Comparison of ENCODE assay signal across 10 mouse cellular contexts in genomic region chr12:81105721-81106633, GRCm38 (mm10).
DNase-seq lines count a peak whose midpoint lies in the region; ATAC-seq and TF ChIP-seq lines count a peak whose summit lies in the region.
"Had no signal": no experiment of that assay in that cellular context is flagged by ENCODE, and none has a peak within 500 bp of the region (broad histone marks: within the 10 kb centered on the region; RNA-seq: fewer than 3 reads in every experiment).

No protein-coding gene starts in this region.

- ATAC-seq in heart, postnatal 0 days (ENCODE audit: insufficient read depth, low read depth) = 0 out of 2 replicates have a peak, but pooled peaks have one; percentile 30
- ATAC-seq in neural tube, embryonic 13.5 days (ENCODE audit: low read depth) = 0 out of 2 replicates have a peak, but pooled peaks have one; percentile 36
- ATAC-seq in erythroid progenitor cell, adult 5-6 weeks (replicated peaks; ENCODE audit: low FRiP score, poor library complexity, severe bottlenecking) = no peak
- no peak for ATAC-seq in intestine, postnatal 0 days

- no peaks in the 10 kb centered on the region for H3K9me3 ChIP-seq in heart, postnatal 0 days (replicated peaks; ENCODE audit: control insufficient read depth, low read length)
- H3K9me3 ChIP-seq in neural tube, embryonic 13.5 days = no peaks in the 10 kb centered on the region
- no peaks in the 10 kb centered on the region for H3K9me3 ChIP-seq in intestine, postnatal 0 days (ENCODE audit: control insufficient read depth)
- H3K9me3 ChIP-seq: limb, embryonic 15.5 days; stomach, embryonic 15.5 days had no signal

- H3K4me1 ChIP-seq in heart, postnatal 0 days (ENCODE audit: control insufficient read depth, insufficient read depth) = peaks cover 13% of the 10 kb centered on the region; the same call in 1 of the 2 replicates
- H3K4me1 ChIP-seq in neural tube, embryonic 13.5 days (replicated peaks) = peaks cover 18% of the 10 kb centered on the region
- no peaks in the 10 kb centered on the region for H3K4me1 ChIP-seq in intestine, postnatal 0 days (replicated peaks; ENCODE audit: control insufficient read depth, insufficient read depth, low read length)
- H3K4me1 ChIP-seq: stomach, embryonic 15.5 days had no signal

- 69% methylated on average over 12 of the region's 12 CpGs for WGBS in heart, postnatal 0 days
- 87% methylated on average over 12 of the region's 12 CpGs for WGBS in neural tube, embryonic 13.5 days
- WGBS in intestine, postnatal 0 days = 87% methylated on average over 12 of the region's 12 CpGs

- no peaks in the 10 kb centered on the region for H3K27me3 ChIP-seq in heart, postnatal 0 days (ENCODE audit: control insufficient read depth, insufficient read depth, low read length)
- no peaks in the 10 kb centered on the region for H3K27me3 ChIP-seq in neural tube, embryonic 13.5 days
- no peaks in the 10 kb centered on the region for H3K27me3 ChIP-seq in intestine, postnatal 0 days (replicated peaks; ENCODE audit: control insufficient read depth, insufficient read depth, low read length)
- H3K27me3 ChIP-seq: limb, embryonic 15.5 days; stomach, embryonic 15.5 days had no signal

- H3K4me3 ChIP-seq in heart, postnatal 0 days (ENCODE audit: low read depth, low read length) = no peak overlapping the region
- no peak overlapping the region for H3K4me3 ChIP-seq in neural tube, embryonic 13.5 days
- no peak overlapping the region for H3K4me3 ChIP-seq in intestine, postnatal 0 days (ENCODE audit: low read depth, low read length)
- H3K4me3 ChIP-seq: limb, embryonic 15.5 days; stomach, embryonic 15.5 days had no signal

- no peak overlapping the region for H3K27ac ChIP-seq in heart, postnatal 0 days (ENCODE audit: low read depth)
- no peak overlapping the region; the same call in 1 of the 2 replicates for H3K27ac ChIP-seq in neural tube, embryonic 13.5 days (replicated peaks)
- H3K27ac ChIP-seq in intestine, postnatal 0 days (ENCODE audit: low read depth, low read length) = no peak overlapping the region
- H3K27ac ChIP-seq: limb, embryonic 15.5 days; stomach, embryonic 15.5 days had no signal

- peak; percentile 67 for DNase-seq in adrenal gland, adult 2 months
- no peak for DNase-seq in adrenal gland, postnatal 4 days (ENCODE audit: low spot score in 2 of 2)
- peak; percentile 30 for DNase-seq in ovary, postnatal 36 days (ENCODE audit: low spot score)
- no peak for DNase-seq in ovary, postnatal 10 days (ENCODE audit: low spot score)
- peak; percentile 21 for DNase-seq in heart, postnatal 0 days (ENCODE audit: low spot score)

- no peak for TF ChIP-seq CTCF in heart, postnatal 0 days (IDR thresholded peaks at IDR 0.05; ENCODE audit: low read depth)
- no peak for TF ChIP-seq CTCF in intestine, postnatal 0 days (IDR thresholded peaks at IDR 0.05; ENCODE audit: low read depth)

- H3K4me2 ChIP-seq in heart, postnatal 0 days (ENCODE audit: low read depth, low read length) = no peak overlapping the region
- no peak overlapping the region for H3K4me2 ChIP-seq in neural tube, embryonic 13.5 days
- H3K4me2 ChIP-seq in intestine, postnatal 0 days (replicated peaks; ENCODE audit: low read depth) = no peak overlapping the region
- H3K4me2 ChIP-seq: limb, embryonic 15.5 days; stomach, embryonic 15.5 days had no signal

- no peaks in the 10 kb centered on the region for H3K36me3 ChIP-seq in heart, postnatal 0 days (replicated peaks; ENCODE audit: control insufficient read depth, insufficient read depth, low read length)
- no peaks in the 10 kb centered on the region for H3K36me3 ChIP-seq in neural tube, embryonic 13.5 days
- H3K36me3 ChIP-seq in intestine, postnatal 0 days (ENCODE audit: control insufficient read depth, insufficient read depth) = no peaks in the 10 kb centered on the region
- H3K36me3 ChIP-seq: limb, embryonic 15.5 days; stomach, embryonic 15.5 days had no signal

- no peak for TF ChIP-seq EP300 in heart, postnatal 0 days (IDR thresholded peaks at IDR 0.05; ENCODE audit: low read depth)

- no peak overlapping the region for H3K9ac ChIP-seq in heart, postnatal 0 days (replicated peaks; ENCODE audit: low read depth, low read length)
- H3K9ac ChIP-seq in neural tube, embryonic 13.5 days = no peak overlapping the region
- no peak overlapping the region for H3K9ac ChIP-seq in intestine, postnatal 0 days (ENCODE audit: low read depth, low read length)
- H3K9ac ChIP-seq: limb, embryonic 15.5 days; stomach, embryonic 15.5 days had no signal

Comparison
In these comparisons a context has a peak if more than half of its experiments do, and no peak if none do; other contexts are left out.
1. DNase-seq: peak in adrenal gland, adult 2 months (single experiment), ovary, postnatal 36 days (single experiment) and heart, postnatal 0 days (single experiment); none in adrenal gland, postnatal 4 days (0 of 2) and ovary, postnatal 10 days (single experiment).
2. ATAC-seq: peak in heart, postnatal 0 days (single experiment) and neural tube, embryonic 13.5 days (single experiment); none in erythroid progenitor cell, adult 5-6 weeks (single experiment) and intestine, postnatal 0 days (single experiment).